Comparison of ENCODE assay signal across 8 mouse cellular contexts in genomic region chr9:73557805-73558204, GRCm38 (mm10).
DNase-seq lines count a peak whose midpoint lies in the region; ATAC-seq and TF ChIP-seq lines count a peak whose summit lies in the region.

No protein-coding gene starts in this region.

- 30% methylated on average over 2 of the region's 2 CpGs for WGBS in cerebellum, adult 2 months

- no peak for ATAC-seq in erythroblast, adult 5-6 weeks (replicated peaks; ENCODE audit: low FRiP score, poor library complexity, severe bottlenecking)

- no peak overlapping the region for H3K4me3 ChIP-seq in MEL (ENCODE audit: control insufficient read depth in 1 of 2, insufficient read depth in 1 of 2, low read depth in 2 of 2, low read length in 2 of 2)
- no peak overlapping the region for H3K4me3 ChIP-seq in cerebellum, adult 2 months (replicated peaks; ENCODE audit: insufficient read depth, low read depth, low read length)

- TF ChIP-seq POLR2A in MEL (IDR thresholded peaks at IDR 0.05; ENCODE audit: control insufficient read depth in 1 of 2, insufficient read depth in 1 of 2, low read depth in 1 of 2, low read length in 2 of 2, poor library complexity in 1 of 2): no peak
- no peak for TF ChIP-seq POLR2A in cerebellum, adult 2 months (IDR thresholded peaks at IDR 0.05; ENCODE audit: borderline replicate concordance, insufficient read depth, low read length)

- H3K79me2 ChIP-seq in MEL (ENCODE audit: control insufficient read depth, insufficient read depth, low read length, poor library complexity): no peaks in the 10 kb centered on the region

- no peak overlapping the region for H3K27ac ChIP-seq in MEL (ENCODE audit: control insufficient read depth, low read depth, low read length)
- H3K27ac ChIP-seq in cerebellum, adult 2 months (ENCODE audit: insufficient read depth, low read length): no peak overlapping the region

- H3K27me3 ChIP-seq in MEL (ENCODE audit: control insufficient read depth in 1 of 2, insufficient read depth in 2 of 2, low read length in 2 of 2): no peaks in the 10 kb centered on the region
- H3K27me3 ChIP-seq in cerebellum, adult 2 months (ENCODE audit: control insufficient read depth, insufficient read depth, low read length): no peaks in the 10 kb centered on the region

- H3K9ac ChIP-seq in MEL (ENCODE audit: control insufficient read depth, low read depth, low read length, poor library complexity, severe bottlenecking): no peak overlapping the region

- peak; percentile 35 to 48 (median 46) for TF ChIP-seq CTCF in MEL (IDR thresholded peaks at IDR 0.05 in 2 of 3, conservative IDR thresholded peaks at IDR 0.05 in 1 of 3; ENCODE audit: control insufficient read depth in 1 of 3, insufficient read depth in 1 of 3, low read depth in 2 of 3, low read length in 3 of 3, poor library complexity in 1 of 3, severe bottlenecking in 1 of 3)
- TF ChIP-seq CTCF in cerebellum, adult 2 months (IDR thresholded peaks at IDR 0.05; ENCODE audit: borderline replicate concordance, insufficient read depth, low read depth, low read length): peak; percentile 86

- TF ChIP-seq RAD21 in MEL (IDR thresholded peaks at IDR 0.05; ENCODE audit: low read depth, low read length): peak; percentile 31

- intact Hi-C loops in heart, postnatal 25 days (cut with DNase I): loop anchor here (1.0 kb wide), 1 partner anchor 425 kb away; no protein-coding TSS in a partner anchor
- intact Hi-C loops in heart, postnatal 14 days (cut with DNase I): loop anchor here (5.0 kb wide), 1 partner anchor 424 kb away; no protein-coding TSS in a partner anchor
- intact Hi-C loops in left cerebral cortex, postnatal 36 days (cut with DNase I): loop anchor here (5.0 kb wide), 1 partner anchor 419 kb away; no protein-coding TSS in a partner anchor

- DNase-seq in heart, adult 8-10 months (ENCODE audit: low spot score): peak; percentile 8
- DNase-seq in heart, postnatal 25 days (ENCODE audit: low spot score): no peak
- DNase-seq in MEL (ENCODE audit: low read depth, low spot score): peak; percentile 30
- DNase-seq in cerebellum, adult 2 months: peak; percentile 53 to 75
- peak; percentile 30 to 53 for DNase-seq in heart, postnatal 14 days
- peak; percentile 19 to 38 for DNase-seq in left cerebral cortex, postnatal 36 days (ENCODE audit: low spot score in 2 of 2)
- DNase-seq in retina, embryonic 14.5 days (ENCODE audit: low spot score): peak; percentile 69

- H3K9me3 ChIP-seq in MEL (replicated peaks; ENCODE audit: insufficient read depth, low read length): no peaks in the 10 kb centered on the region

- TF ChIP-seq EP300 in MEL (IDR thresholded peaks at IDR 0.05; ENCODE audit: low read depth in 1 of 2, low read length in 2 of 2): no peak

- no peaks in the 10 kb centered on the region for H3K4me1 ChIP-seq in MEL (ENCODE audit: control insufficient read depth in 1 of 2, insufficient read depth in 2 of 2, low read length in 2 of 2)
- H3K4me1 ChIP-seq in cerebellum, adult 2 months (ENCODE audit: control insufficient read depth, insufficient read depth, low read length): peaks cover 7% of the 10 kb centered on the region; the same call in 1 of the 2 replicates

- no peaks in the 10 kb centered on the region for H3K36me3 ChIP-seq in MEL (ENCODE audit: control insufficient read depth in 1 of 2, insufficient read depth in 2 of 2, low read length in 2 of 2)

TF ChIP-seq in MEL, 35 proteins besides CTCF, POLR2A, EP300 and RAD21:
- TF ChIP-seq SMC3 (IDR thresholded peaks at IDR 0.05; ENCODE audit: low read depth, low read length) (peak; percentile 42), ELF1 (IDR thresholded peaks at IDR 0.05; ENCODE audit: low read depth, low read length) (no peak)
